Comparison of ENCODE assay signal across 8 mouse cellular contexts in genomic region chr1:167661123-167661522, GRCm38 (mm10). TPM values are rescaled to one million over a fixed set of nuclear protein-coding genes. Genes with fewer than 3 reads are reported as not detected.
DNase-seq lines count a peak whose midpoint lies in the region; ATAC-seq and TF ChIP-seq lines count a peak whose summit lies in the region.
"Had no signal": no experiment of that assay in that cellular context is flagged by ENCODE, and none has a peak within 500 bp of the region (broad histone marks: within the 10 kb centered on the region; RNA-seq: fewer than 3 reads in every experiment).

No protein-coding gene starts in this region.

- intact Hi-C loops in left cerebral cortex, postnatal 36 days (cut with DNase I), result loop anchor here (10.0 kb wide), 1 partner anchor 234 kb away; no protein-coding TSS in a partner anchor

- peak; percentile 86 for ATAC-seq in hindbrain, embryonic 14.5 days (ENCODE audit: low FRiP score)

- no peaks in the 10 kb centered on the region for H3K9me3 ChIP-seq in hindbrain, embryonic 14.5 days (ENCODE audit: control insufficient read depth, low read length)

- peaks cover 42% of the 10 kb centered on the region for H3K27me3 ChIP-seq in hindbrain, embryonic 14.5 days (ENCODE audit: control insufficient read depth, insufficient read depth, low read length)
- peaks cover 11% of the 10 kb centered on the region for H3K27me3 ChIP-seq in myocyte (ENCODE audit: control insufficient read depth, insufficient read depth, insufficient read length)

- no peak for TF ChIP-seq POLR2A in myocyte (IDR thresholded peaks at IDR 0.05; ENCODE audit: insufficient read length, low read depth)

- peak overlapping the region; percentile 23 for H3K4me3 ChIP-seq in hindbrain, embryonic 14.5 days (replicated peaks; ENCODE audit: low read length)
- H3K4me3 ChIP-seq in myocyte, result no peak overlapping the region

- no peak overlapping the region for H3ac ChIP-seq in myocyte (ENCODE audit: control insufficient read depth, insufficient read length)

- peak; percentile 22 for DNase-seq in retina, embryonic 14.5 days (ENCODE audit: low spot score)
- no peak for DNase-seq in retina, postnatal 1 day
- DNase-seq in gastrocnemius, adult 8-10 months (ENCODE audit: low spot score in 2 of 2), result peak; percentile 24 to 47
- DNase-seq in hindbrain, embryonic 14.5 days (ENCODE audit: low spot score), result no peak
- DNase-seq in left cerebral cortex, postnatal 36 days (ENCODE audit: low spot score in 2 of 2), result no peak
- DNase-seq in cerebellum, postnatal 10 days, result no peak

- peaks cover 14% of the 10 kb centered on the region; the same call in 1 of the 2 replicates for H3K4me1 ChIP-seq in hindbrain, embryonic 14.5 days (replicated peaks; ENCODE audit: control insufficient read depth, insufficient read depth, low read length)

- no peaks in the 10 kb centered on the region for H3K79me2 ChIP-seq in myocyte (ENCODE audit: control insufficient read depth, insufficient read depth)

- H3K36me3 ChIP-seq in hindbrain, embryonic 14.5 days (replicated peaks; ENCODE audit: control insufficient read depth, insufficient read depth), result no peaks in the 10 kb centered on the region
- no peaks in the 10 kb centered on the region for H3K36me3 ChIP-seq in myocyte (ENCODE audit: control insufficient read depth, insufficient read depth)

- H3K4me2 ChIP-seq in hindbrain, embryonic 14.5 days (replicated peaks), result peak overlapping the region; percentile 50
- peak overlapping the region; percentile 30 for H3K4me2 ChIP-seq in myocyte (ENCODE audit: low read depth)

- peak overlapping the region; percentile 32; the same call in 1 of the 2 replicates for H3K9ac ChIP-seq in hindbrain, embryonic 14.5 days

- no peak overlapping the region for H3K27ac ChIP-seq in hindbrain, embryonic 14.5 days

- under 1% methylated on average over 19 of the region's 19 CpGs for WGBS in hindbrain, embryonic 14.5 days

TF ChIP-seq in myocyte, 11 proteins besides CTCF, POLR2A, EP300 and RAD21:
- no peak for TF ChIP-seq TCF12 (IDR thresholded peaks at IDR 0.05; ENCODE audit: insufficient read depth, poor library complexity, severe bottlenecking)
- TF ChIP-seq POLR2AphosphoS2 (IDR thresholded peaks at IDR 0.05; ENCODE audit: insufficient read length, low read depth), result no peak
- TF ChIP-seq CEBPB (IDR thresholded peaks at IDR 0.05; ENCODE audit: insufficient read depth, poor library complexity, severe bottlenecking), result no peak

RNA-seq across cellular contexts. Expression of gene Lmx1a, which starts 27.9 kb away (rescaled TPM):
- under 1 TPM in 3 of 4 experiments, not detected in 1; 0.10 to 0.19 (median 0.16) TPM for total RNA-seq in gastrocnemius, adult 8-10 months (2022)
- polyA plus RNA-seq in hindbrain, embryonic 14.5 days (2014; fragmentation: Nextera tagmentation; extraction: Ambion mirVana), result 3.3 and 4.7 TPM in 2 replicates
- not detected for polyA plus RNA-seq in myocyte (2012; fragmentation: generic; extraction: Trizol)
- not detected for total RNA-seq in left cerebral cortex, postnatal 36 days (2021)
- total RNA-seq: liver, adult 2 months had no signal
- polyA plus RNA-seq: liver, adult 2 months had no signal

Comparison
In these comparisons a context has a peak if more than half of its experiments do, and no peak if none do; other contexts are left out.
1. DNase-seq: peak in retina, embryonic 14.5 days (single experiment) and gastrocnemius, adult 8-10 months (2 of 2); none in retina, postnatal 1 day (single experiment), hindbrain, embryonic 14.5 days (single experiment), left cerebral cortex, postnatal 36 days (0 of 2) and cerebellum, postnatal 10 days (0 of 2).